Mouse (Mus musculus): ENCODE measurements at regions not wholly inside any gene's neighbourhood (a gene's known extent, or its start where the extent isn't known, plus 50 kb on each side); places are given as distances from the start of the nearest gene placed in this dataset.
"Not testable (repeated sequence)": the region's sequence is repeated elsewhere in the genome, so short reads cannot be mapped to it uniquely, and the experiment has no call there.

DNA sequence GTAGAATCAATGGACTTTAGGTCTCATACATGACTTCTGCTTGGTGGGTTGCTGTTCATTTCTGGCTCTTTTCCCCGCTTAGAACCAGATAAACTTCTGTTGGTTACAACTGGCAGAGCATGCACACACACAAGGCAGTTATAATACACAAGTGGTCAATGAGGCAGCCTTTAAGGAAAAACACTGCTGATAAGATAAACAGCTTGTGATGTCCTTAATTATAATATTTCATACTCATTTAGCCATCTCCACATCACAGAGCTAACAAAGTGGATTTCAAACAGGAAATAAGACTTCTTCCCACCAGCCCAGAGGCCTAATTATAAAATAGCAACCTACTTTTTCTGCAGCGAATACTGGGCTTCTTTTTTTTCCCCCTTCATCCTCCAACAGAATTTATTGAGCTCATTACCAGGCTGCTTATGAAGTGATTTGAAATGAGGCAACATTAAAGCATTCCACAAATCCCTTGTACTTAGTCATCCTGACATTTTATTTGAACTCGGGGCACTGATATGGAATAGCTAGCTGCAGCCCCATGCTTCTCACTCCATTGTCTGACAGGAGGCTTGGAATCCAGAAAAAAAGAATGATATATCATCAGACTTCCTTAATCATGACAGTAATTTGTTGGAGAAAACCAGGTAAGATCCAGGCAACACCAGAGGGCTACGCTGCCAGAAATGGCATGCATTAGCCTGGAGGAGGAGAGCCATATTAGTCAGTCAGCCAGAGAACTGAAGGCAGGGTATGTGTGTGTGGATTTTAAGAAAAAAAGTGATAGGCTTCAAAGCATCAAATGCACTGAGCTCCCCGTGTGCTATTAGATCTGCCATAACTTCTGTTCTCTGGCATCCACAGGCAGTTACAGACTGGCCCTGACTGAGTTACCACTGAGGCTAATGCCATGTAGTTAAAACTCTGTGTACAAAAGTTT lies 620.3 kb upstream of the Map3k7 start:
- ATAC-seq (ENCODE audit: low FRiP score, low TSS enrichment) = no peak
- Histone ChIP-seq H3K9me3 (ENCODE audit: control insufficient read depth, low read length) (no peaks in the 10 kb centered on the region), H3K9ac (replicated peaks; ENCODE audit: low read length) (no peak overlapping the region), H3K27me3 (ENCODE audit: control insufficient read depth, insufficient read depth, low read length) (no peaks in the 10 kb centered on the region), H3K4me3 (replicated peaks; ENCODE audit: low read depth, low read length) (no peak overlapping the region), H3K27ac (replicated peaks; ENCODE audit: low read depth, low read length) (0 out of 2 replicates have a peak overlapping the region, but pooled peaks have one; percentile 22), H3K4me2 (ENCODE audit: low read length) (no peak overlapping the region), H3K36me3 (ENCODE audit: control insufficient read depth, insufficient read depth, low read length) (no peaks in the 10 kb centered on the region), H3K4me1 (ENCODE audit: control insufficient read depth, insufficient read depth, low read length) (no peaks in the 10 kb centered on the region)
- DNase-seq = no peak
- 66% methylated on average over 5 of the region's 5 CpGs for WGBS

DNA sequence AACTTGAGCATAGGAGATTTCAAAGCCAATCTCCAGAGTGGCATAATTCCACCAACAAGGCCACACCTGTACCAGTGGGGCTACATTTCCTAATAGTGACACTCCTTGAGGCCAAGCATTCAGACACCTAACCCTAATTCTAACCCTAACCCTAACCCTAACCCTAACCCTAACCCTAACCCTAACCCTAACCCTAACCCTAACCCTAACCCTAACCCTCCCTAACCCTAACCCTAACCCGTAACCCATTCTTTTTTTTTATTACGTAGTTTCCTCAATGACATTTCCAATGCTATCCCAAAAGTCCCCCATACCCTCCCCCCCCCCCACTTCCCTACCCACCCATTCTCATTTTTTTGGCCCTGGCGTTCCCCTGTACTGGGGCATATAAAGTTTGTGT lies 609.9 kb upstream of the Map3k7 start:
- not testable (repeated sequence) for H3K4me3 ChIP-seq (replicated peaks; ENCODE audit: low read depth, low read length); H3K4me2 ChIP-seq (ENCODE audit: low read length); H3K27me3 ChIP-seq (ENCODE audit: control insufficient read depth, insufficient read depth, low read length); H3K4me1 ChIP-seq (ENCODE audit: control insufficient read depth, insufficient read depth, low read length); ATAC-seq (ENCODE audit: low FRiP score, low TSS enrichment); H3K9ac ChIP-seq (replicated peaks; ENCODE audit: low read length); H3K9me3 ChIP-seq (ENCODE audit: control insufficient read depth, low read length); H3K27ac ChIP-seq (replicated peaks; ENCODE audit: low read depth, low read length); H3K36me3 ChIP-seq (ENCODE audit: control insufficient read depth, insufficient read depth, low read length); DNase-seq
- WGBS = 97% methylated on average over 2 of the region's 3 CpGs

DNA sequence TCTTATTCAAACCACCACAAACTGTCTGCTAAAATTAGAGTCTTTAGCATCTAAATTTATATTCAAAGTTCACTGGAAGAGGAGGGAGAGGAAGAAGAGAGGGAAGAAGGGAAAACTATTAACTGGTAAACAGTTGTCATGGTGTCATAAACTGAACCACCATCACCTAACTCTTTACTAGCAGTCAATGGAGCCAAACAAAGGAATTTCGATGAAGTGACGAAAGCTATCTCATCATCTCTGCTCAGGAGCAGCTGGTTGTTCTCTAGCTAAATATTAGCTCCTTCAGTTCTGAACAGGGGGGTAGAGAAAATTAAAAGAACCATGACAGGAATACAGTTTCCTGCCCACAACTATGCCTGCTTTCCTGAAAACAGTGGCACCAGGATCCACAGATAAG lies 608.9 kb upstream of the Map3k7 start:
- no peaks in the 10 kb centered on the region for H3K9me3 ChIP-seq (ENCODE audit: control insufficient read depth, low read length)
- H3K4me1 ChIP-seq (ENCODE audit: control insufficient read depth, insufficient read depth, low read length) = no peaks in the 10 kb centered on the region
- no peak overlapping the region for H3K27ac ChIP-seq (replicated peaks; ENCODE audit: low read depth, low read length)
- DNase-seq (no peak), ATAC-seq (ENCODE audit: low FRiP score, low TSS enrichment) (no peak)
- no peaks in the 10 kb centered on the region for H3K27me3 ChIP-seq (ENCODE audit: control insufficient read depth, insufficient read depth, low read length)
- H3K36me3 ChIP-seq (ENCODE audit: control insufficient read depth, insufficient read depth, low read length) = no peaks in the 10 kb centered on the region
- H3K9ac ChIP-seq (replicated peaks; ENCODE audit: low read length) = no peak overlapping the region
- 95% methylated on average over 2 of the region's 2 CpGs for WGBS
- H3K4me3 ChIP-seq (replicated peaks; ENCODE audit: low read depth, low read length) = no peak overlapping the region
- H3K4me2 ChIP-seq (ENCODE audit: low read length) = no peak overlapping the region

DNA sequence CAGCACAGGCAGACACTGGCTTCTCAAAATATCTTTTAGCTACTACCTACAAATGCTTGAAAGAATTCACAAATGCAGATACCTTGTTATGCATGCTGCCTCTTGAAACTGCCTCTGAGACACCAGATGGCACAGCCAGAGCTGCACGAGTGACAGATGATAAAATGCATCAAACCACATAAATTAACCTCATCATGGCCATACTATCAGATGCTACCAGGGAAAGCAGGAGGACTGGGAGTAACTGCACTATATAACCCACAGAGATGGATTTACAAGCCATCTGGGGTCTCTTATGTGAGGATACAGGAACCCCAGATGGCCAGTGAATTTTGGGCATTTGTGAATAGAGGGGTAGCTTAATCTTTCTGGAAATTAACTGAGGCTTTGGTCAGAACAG lies 597.7 kb upstream of the Map3k7 start:
- WGBS = 27% methylated on average over 1 of the region's 1 CpGs
- DNase-seq (peak; percentile 12), ATAC-seq (ENCODE audit: low FRiP score, low TSS enrichment) (0 out of 2 replicates have a peak, but pooled peaks have one; percentile 11)
- Histone ChIP-seq H3K4me3 (replicated peaks; ENCODE audit: low read depth, low read length) (no peak overlapping the region), H3K27me3 (ENCODE audit: control insufficient read depth, insufficient read depth, low read length) (no peaks in the 10 kb centered on the region), H3K27ac (replicated peaks; ENCODE audit: low read depth, low read length) (no peak overlapping the region), H3K4me2 (ENCODE audit: low read length) (no peak overlapping the region), H3K9ac (replicated peaks; ENCODE audit: low read length) (no peak overlapping the region), H3K36me3 (ENCODE audit: control insufficient read depth, insufficient read depth, low read length) (no peaks in the 10 kb centered on the region), H3K4me1 (ENCODE audit: control insufficient read depth, insufficient read depth, low read length) (0 out of 2 replicates have a peak, but pooled peaks cover 3% of the 10 kb centered on the region), H3K9me3 (ENCODE audit: control insufficient read depth, low read length) (no peaks in the 10 kb centered on the region)

DNA sequence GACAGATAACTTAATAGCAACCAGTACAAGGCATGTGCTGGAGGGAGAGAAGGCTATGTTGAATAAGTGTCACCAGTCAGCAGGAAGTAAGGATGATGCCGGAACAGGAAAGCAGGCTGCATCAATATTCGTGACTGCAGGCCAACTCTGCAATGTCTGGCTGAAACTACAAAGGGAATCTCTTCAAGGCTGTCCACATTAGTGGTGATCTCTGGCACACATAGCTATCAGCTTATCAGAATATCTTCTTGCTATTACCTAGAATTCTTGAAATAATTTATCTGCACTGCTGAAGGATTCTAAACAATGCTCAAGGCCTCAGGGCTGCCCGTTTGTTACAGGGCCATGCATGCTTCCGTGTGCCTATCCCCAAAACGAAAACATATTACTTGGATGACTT lies 596.9 kb upstream of the Map3k7 start:
- 0 out of 2 replicates have a peak, but pooled peaks cover 3% of the 10 kb centered on the region for H3K4me1 ChIP-seq (ENCODE audit: control insufficient read depth, insufficient read depth, low read length)
- H3K36me3 ChIP-seq (ENCODE audit: control insufficient read depth, insufficient read depth, low read length) = no peaks in the 10 kb centered on the region
- ATAC-seq (ENCODE audit: low FRiP score, low TSS enrichment) = no peak
- DNase-seq = no peak
- 0 out of 2 replicates have a peak overlapping the region, but pooled peaks have one; percentile 8 for H3K27ac ChIP-seq (replicated peaks; ENCODE audit: low read depth, low read length)
- no peak overlapping the region for H3K9ac ChIP-seq (replicated peaks; ENCODE audit: low read length)
- no peaks in the 10 kb centered on the region for H3K27me3 ChIP-seq (ENCODE audit: control insufficient read depth, insufficient read depth, low read length)
- no peak overlapping the region for H3K4me2 ChIP-seq (ENCODE audit: low read length)
- 68% methylated on average over 5 of the region's 5 CpGs for WGBS
- no peak overlapping the region for H3K4me3 ChIP-seq (replicated peaks; ENCODE audit: low read depth, low read length)
- H3K9me3 ChIP-seq (ENCODE audit: control insufficient read depth, low read length) = no peaks in the 10 kb centered on the region

DNA sequence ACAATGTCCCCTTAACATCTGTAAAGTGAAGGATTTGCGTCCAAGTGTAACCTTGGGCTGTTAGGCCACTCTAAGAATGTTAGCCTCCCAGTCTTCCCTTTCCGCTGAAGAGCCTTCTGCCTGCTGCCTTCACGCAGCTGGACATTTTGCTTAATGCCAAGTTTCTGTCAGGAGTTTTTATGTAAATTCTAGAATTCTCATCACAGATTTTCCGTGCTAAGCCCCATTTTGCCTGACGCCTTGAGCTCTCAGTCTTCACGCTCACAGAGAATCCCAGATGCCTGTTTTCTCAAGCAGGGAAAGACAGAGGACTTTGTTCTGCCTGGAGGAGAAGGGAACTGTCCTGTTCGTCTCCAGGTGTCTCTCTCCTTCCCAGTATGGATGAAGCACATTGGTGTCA lies 593.8 kb upstream of the Map3k7 start:
- 69% methylated on average over 7 of the region's 7 CpGs for WGBS
- ATAC-seq (ENCODE audit: low FRiP score, low TSS enrichment) = no peak
- no peak overlapping the region for H3K4me3 ChIP-seq (replicated peaks; ENCODE audit: low read depth, low read length)
- no peak overlapping the region for H3K9ac ChIP-seq (replicated peaks; ENCODE audit: low read length)
- no peak overlapping the region for H3K27ac ChIP-seq (replicated peaks; ENCODE audit: low read depth, low read length)
- H3K4me1 ChIP-seq (ENCODE audit: control insufficient read depth, insufficient read depth, low read length) = 0 out of 2 replicates have a peak, but pooled peaks cover 3% of the 10 kb centered on the region
- no peak overlapping the region for H3K4me2 ChIP-seq (ENCODE audit: low read length)
- no peaks in the 10 kb centered on the region for H3K27me3 ChIP-seq (ENCODE audit: control insufficient read depth, insufficient read depth, low read length)
- H3K9me3 ChIP-seq (ENCODE audit: control insufficient read depth, low read length) = no peaks in the 10 kb centered on the region
- H3K36me3 ChIP-seq (ENCODE audit: control insufficient read depth, insufficient read depth, low read length) = no peaks in the 10 kb centered on the region
- DNase-seq = peak; percentile 14

DNA sequence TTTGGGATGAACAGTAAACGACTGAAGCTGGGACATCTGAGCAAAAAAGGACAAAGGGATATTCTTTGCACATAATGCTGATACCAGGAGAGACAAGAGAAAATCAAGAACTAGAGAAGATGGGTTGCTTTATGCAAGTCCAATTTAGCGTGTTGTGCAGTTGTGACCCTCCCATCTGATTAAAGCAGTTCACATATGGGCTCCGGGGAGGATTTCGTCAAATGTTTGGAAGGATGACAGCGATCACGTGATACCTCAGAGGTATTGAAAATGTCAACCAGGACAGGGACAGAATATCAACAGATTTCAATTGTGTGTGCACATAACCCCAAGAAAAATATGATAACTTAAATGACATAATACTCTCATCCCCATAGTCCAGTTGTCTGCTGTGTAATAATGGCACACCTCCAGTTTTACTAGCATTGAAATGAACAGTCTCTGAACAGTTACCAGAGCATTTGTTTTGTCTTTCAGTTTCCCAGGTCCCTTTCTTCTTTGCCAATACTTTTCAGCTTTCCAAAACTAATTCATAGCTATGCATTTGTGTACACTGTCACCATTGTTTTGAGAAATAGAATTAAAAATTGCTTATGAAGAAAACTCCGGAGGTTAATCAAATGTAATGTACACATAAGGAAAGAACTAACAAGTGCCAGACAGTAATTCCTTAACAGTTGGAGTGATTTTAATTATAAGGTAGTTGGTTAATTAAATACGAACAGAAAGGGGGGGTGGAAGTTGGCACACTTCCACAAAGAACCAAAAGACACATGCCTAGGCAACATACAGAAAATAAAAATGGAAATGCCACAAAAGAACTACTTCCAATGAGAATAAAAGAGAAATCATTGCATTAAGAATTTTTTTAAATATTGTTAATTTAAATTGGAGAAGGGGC lies 582.6 kb upstream of the Map3k7 start:
- Histone ChIP-seq H3K27ac (replicated peaks; ENCODE audit: low read depth, low read length) (no peak overlapping the region), H3K9me3 (ENCODE audit: control insufficient read depth, low read length) (no peaks in the 10 kb centered on the region), H3K4me2 (ENCODE audit: low read length) (no peak overlapping the region), H3K9ac (replicated peaks; ENCODE audit: low read length) (no peak overlapping the region), H3K27me3 (ENCODE audit: control insufficient read depth, insufficient read depth, low read length) (no peaks in the 10 kb centered on the region), H3K4me1 (ENCODE audit: control insufficient read depth, insufficient read depth, low read length) (no peaks in the 10 kb centered on the region), H3K36me3 (ENCODE audit: control insufficient read depth, insufficient read depth, low read length) (no peaks in the 10 kb centered on the region), H3K4me3 (replicated peaks; ENCODE audit: low read depth, low read length) (no peak overlapping the region)
- DNase-seq (no peak), ATAC-seq (ENCODE audit: low FRiP score, low TSS enrichment) (no peak)
- WGBS = 92% methylated on average over 8 of the region's 8 CpGs

DNA sequence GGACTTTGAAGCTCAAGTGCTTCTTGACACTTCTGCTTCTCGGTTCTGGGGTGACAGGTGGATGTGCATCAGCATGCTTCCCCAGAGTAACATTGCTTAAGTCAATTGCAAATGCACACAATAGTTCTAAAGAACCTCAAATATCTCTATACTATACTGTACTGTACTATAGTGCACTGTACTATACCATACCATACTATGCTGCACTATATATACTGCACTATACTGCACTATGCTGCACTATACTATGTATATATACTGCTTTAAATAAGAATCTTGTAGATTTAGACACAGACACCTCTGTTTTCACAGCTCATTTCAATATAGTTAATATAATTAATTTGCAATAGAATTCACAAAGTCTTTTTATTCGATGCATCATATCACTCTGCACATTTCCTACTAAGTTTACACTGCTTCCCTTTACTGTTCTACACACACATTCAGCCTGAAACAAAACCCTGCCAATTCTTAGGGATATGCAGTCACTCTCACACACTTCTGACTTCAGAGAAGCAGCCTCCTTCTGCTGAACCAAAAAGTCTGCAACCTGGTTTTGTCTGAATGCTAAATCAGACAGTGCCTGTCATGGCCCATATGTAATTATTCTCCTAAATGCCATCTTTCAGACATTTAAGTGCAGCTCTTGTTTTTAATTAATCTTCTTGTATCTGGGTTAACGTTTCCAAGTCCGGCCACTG lies 570.8 kb upstream of the Map3k7 start:
- no peaks in the 10 kb centered on the region for H3K36me3 ChIP-seq (ENCODE audit: control insufficient read depth, insufficient read depth, low read length)
- H3K27me3 ChIP-seq (ENCODE audit: control insufficient read depth, insufficient read depth, low read length) = no peaks in the 10 kb centered on the region
- H3K4me2 ChIP-seq (ENCODE audit: low read length) = no peak overlapping the region
- 86% methylated on average over 4 of the region's 4 CpGs for WGBS
- no peak for ATAC-seq (ENCODE audit: low FRiP score, low TSS enrichment)
- H3K9ac ChIP-seq (replicated peaks; ENCODE audit: low read length) = no peak overlapping the region
- H3K9me3 ChIP-seq (ENCODE audit: control insufficient read depth, low read length) = no peaks in the 10 kb centered on the region
- H3K27ac ChIP-seq (replicated peaks; ENCODE audit: low read depth, low read length) = no peak overlapping the region
- no peak for DNase-seq
- H3K4me1 ChIP-seq (ENCODE audit: control insufficient read depth, insufficient read depth, low read length) = no peaks in the 10 kb centered on the region
- no peak overlapping the region for H3K4me3 ChIP-seq (replicated peaks; ENCODE audit: low read depth, low read length)

All from midbrain, embryonic 14.5 days (tissue).